Mouse (Mus musculus): ENCODE measurements around the gene Magi2. TPM values are rescaled to one million over a fixed set of nuclear protein-coding genes. Genes with fewer than 3 reads are reported as not detected.

Gene Magi2
- polyA plus RNA-seq, 1 experiment: 0.79 TPM

- Histone ChIP-seq H3K27ac (ENCODE audit: insufficient read depth, low read length) (no peak overlapping the region), H3K4me1 (ENCODE audit: control insufficient read depth, insufficient read depth, insufficient read length) (no peaks in the 10 kb centered on the region), H3K27me3 (ENCODE audit: control insufficient read depth, insufficient read depth, low read length) (no peaks in the 10 kb centered on the region), H3K4me3 (ENCODE audit: extremely low read depth, insufficient read depth, insufficient read length) (no peak overlapping the region), H3K36me3 (ENCODE audit: control insufficient read depth, insufficient read depth, low read length) (no peaks in the 10 kb centered on the region)
- WGBS: 91% methylated on average over 11 of the region's 11 CpGs
- DNase-seq (ENCODE audit: low read depth in 1 of 2, low spot score in 2 of 2): no peak
- no peak for TF ChIP-seq POLR2A (IDR thresholded peaks at IDR 0.05; ENCODE audit: low read depth, low read length)
- no peak for TF ChIP-seq CTCF (IDR thresholded peaks at IDR 0.05; ENCODE audit: extremely low read depth, insufficient read depth, insufficient read length, insufficient replicate concordance)
Measured at GRCm38 (mm10) chr5:20294521-20294920, 1067.7 kb downstream of the Magi2 start.

- WGBS: 62% methylated on average over 6 of the region's 6 CpGs
- Histone ChIP-seq H3K36me3 (ENCODE audit: control insufficient read depth, insufficient read depth, low read length) (no peaks in the 10 kb centered on the region), H3K27me3 (ENCODE audit: control insufficient read depth, insufficient read depth, low read length) (no peaks in the 10 kb centered on the region), H3K4me3 (ENCODE audit: extremely low read depth, insufficient read depth, insufficient read length) (no peak overlapping the region), H3K27ac (ENCODE audit: insufficient read depth, low read length) (no peak overlapping the region), H3K4me1 (ENCODE audit: control insufficient read depth, insufficient read depth, insufficient read length) (peaks cover 2% of the 10 kb centered on the region; the same call in 1 of the 2 replicates)
- TF ChIP-seq POLR2A (IDR thresholded peaks at IDR 0.05; ENCODE audit: low read depth, low read length) (no peak), CTCF (IDR thresholded peaks at IDR 0.05; ENCODE audit: extremely low read depth, insufficient read depth, insufficient read length, insufficient replicate concordance) (no peak)
- DNase-seq (ENCODE audit: low read depth in 1 of 2, low spot score in 2 of 2): no peak
Measured at GRCm38 (mm10) chr5:20299816-20300215, 1073.0 kb downstream of the Magi2 start.

GRCm38 (mm10) chr5:20303056-20303965 lies 1076.5 kb downstream of the Magi2 start:
- H3K4me3 ChIP-seq (ENCODE audit: extremely low read depth, insufficient read depth, insufficient read length): no peak overlapping the region
- H3K4me1 ChIP-seq (ENCODE audit: control insufficient read depth, insufficient read depth, insufficient read length): peaks cover 2% of the 10 kb centered on the region; the same call in 1 of the 2 replicates
- no peaks in the 10 kb centered on the region for H3K36me3 ChIP-seq (ENCODE audit: control insufficient read depth, insufficient read depth, low read length)
- TF ChIP-seq POLR2A (IDR thresholded peaks at IDR 0.05; ENCODE audit: low read depth, low read length) (no peak), CTCF (IDR thresholded peaks at IDR 0.05; ENCODE audit: extremely low read depth, insufficient read depth, insufficient read length, insufficient replicate concordance) (no peak)
- no peak for DNase-seq (ENCODE audit: low read depth in 1 of 2, low spot score in 2 of 2)
- WGBS: 87% methylated on average over 8 of the region's 8 CpGs
- no peak overlapping the region for H3K27ac ChIP-seq (ENCODE audit: insufficient read depth, low read length)
- no peaks in the 10 kb centered on the region for H3K27me3 ChIP-seq (ENCODE audit: control insufficient read depth, insufficient read depth, low read length)

GRCm38 (mm10) chr5:20320970-20321369 lies 1094.1 kb downstream of the Magi2 start:
- Histone ChIP-seq H3K4me3 (ENCODE audit: extremely low read depth, insufficient read depth, insufficient read length) (no peak overlapping the region), H3K27ac (ENCODE audit: insufficient read depth, low read length) (no peak overlapping the region), H3K27me3 (ENCODE audit: control insufficient read depth, insufficient read depth, low read length) (no peaks in the 10 kb centered on the region), H3K36me3 (ENCODE audit: control insufficient read depth, insufficient read depth, low read length) (no peaks in the 10 kb centered on the region), H3K4me1 (ENCODE audit: control insufficient read depth, insufficient read depth, insufficient read length) (no peaks in the 10 kb centered on the region)
- DNase-seq (ENCODE audit: low read depth in 1 of 2, low spot score in 2 of 2): no peak
- no peak for TF ChIP-seq CTCF (IDR thresholded peaks at IDR 0.05; ENCODE audit: extremely low read depth, insufficient read depth, insufficient read length, insufficient replicate concordance)
- WGBS: 94% methylated on average over 2 of the region's 2 CpGs

- Histone ChIP-seq H3K27ac (ENCODE audit: insufficient read depth, low read length) (no peak overlapping the region), H3K36me3 (ENCODE audit: control insufficient read depth, insufficient read depth, low read length) (no peaks in the 10 kb centered on the region), H3K4me3 (ENCODE audit: extremely low read depth, insufficient read depth, insufficient read length) (no peak overlapping the region), H3K27me3 (ENCODE audit: control insufficient read depth, insufficient read depth, low read length) (no peaks in the 10 kb centered on the region; the same call in 1 of the 2 replicates), H3K4me1 (ENCODE audit: control insufficient read depth, insufficient read depth, insufficient read length) (no peaks in the 10 kb centered on the region)
- 87% methylated on average over 2 of the region's 2 CpGs for WGBS
- TF ChIP-seq POLR2A (IDR thresholded peaks at IDR 0.05; ENCODE audit: low read depth, low read length) (no peak), CTCF (IDR thresholded peaks at IDR 0.05; ENCODE audit: extremely low read depth, insufficient read depth, insufficient read length, insufficient replicate concordance) (no peak)
- DNase-seq (ENCODE audit: low read depth in 1 of 2, low spot score in 2 of 2): no peak
Measured at GRCm38 (mm10) chr5:20325290-20325689, 1098.5 kb downstream of the Magi2 start.

- H3K27me3 ChIP-seq (ENCODE audit: control insufficient read depth, insufficient read depth, low read length): no peaks in the 10 kb centered on the region; the same call in 1 of the 2 replicates
- no peaks in the 10 kb centered on the region for H3K4me1 ChIP-seq (ENCODE audit: control insufficient read depth, insufficient read depth, insufficient read length)
- no peak overlapping the region for H3K4me3 ChIP-seq (ENCODE audit: extremely low read depth, insufficient read depth, insufficient read length)
- 64% methylated on average over 1 of the region's 1 CpGs for WGBS
- TF ChIP-seq CTCF (IDR thresholded peaks at IDR 0.05; ENCODE audit: extremely low read depth, insufficient read depth, insufficient read length, insufficient replicate concordance) (no peak), POLR2A (IDR thresholded peaks at IDR 0.05; ENCODE audit: low read depth, low read length) (no peak)
- no peaks in the 10 kb centered on the region for H3K36me3 ChIP-seq (ENCODE audit: control insufficient read depth, insufficient read depth, low read length)
- H3K27ac ChIP-seq (ENCODE audit: insufficient read depth, low read length): no peak overlapping the region
- no peak for DNase-seq (ENCODE audit: low read depth in 1 of 2, low spot score in 2 of 2)
Measured at GRCm38 (mm10) chr5:20328901-20329300, 1102.1 kb downstream of the Magi2 start.

GRCm38 (mm10) chr5:20330025-20330424 lies 1103.2 kb downstream of the Magi2 start:
- no peak overlapping the region for H3K4me3 ChIP-seq (ENCODE audit: extremely low read depth, insufficient read depth, insufficient read length)
- no peaks in the 10 kb centered on the region; the same call in 1 of the 2 replicates for H3K27me3 ChIP-seq (ENCODE audit: control insufficient read depth, insufficient read depth, low read length)
- no peaks in the 10 kb centered on the region for H3K36me3 ChIP-seq (ENCODE audit: control insufficient read depth, insufficient read depth, low read length)
- no peaks in the 10 kb centered on the region for H3K4me1 ChIP-seq (ENCODE audit: control insufficient read depth, insufficient read depth, insufficient read length)
- no peak for TF ChIP-seq POLR2A (IDR thresholded peaks at IDR 0.05; ENCODE audit: low read depth, low read length)
- TF ChIP-seq CTCF (IDR thresholded peaks at IDR 0.05; ENCODE audit: extremely low read depth, insufficient read depth, insufficient read length, insufficient replicate concordance): no peak
- WGBS: 81% methylated on average over 3 of the region's 3 CpGs
- H3K27ac ChIP-seq (ENCODE audit: insufficient read depth, low read length): no peak overlapping the region
- no peak for DNase-seq (ENCODE audit: low read depth in 1 of 2, low spot score in 2 of 2)
